Mouse (Mus musculus): ENCODE measurements around the gene Rfpl4. TPM values are rescaled to one million over a fixed set of nuclear protein-coding genes. Genes with fewer than 3 reads are reported as not detected.
"Not testable (repeated sequence)": the region's sequence is repeated elsewhere in the genome, so short reads cannot be mapped to it uniquely, and the experiment has no call there.

Rfpl4 gene
- polyA plus RNA-seq, 1 experiment from 2014 or later = not detected

GRCm38 (mm10) chr7:5086921-5087440 is 29.8 kb downstream of the Rfpl4 start:
- Histone ChIP-seq H3K9ac (ENCODE audit: low read length) (no peak overlapping the region), H3K27ac (ENCODE audit: low read depth, low read length) (no peak overlapping the region), H3K4me3 (ENCODE audit: low read depth, low read length) (no peak overlapping the region), H3K4me1 (replicated peaks; ENCODE audit: control insufficient read depth, insufficient read depth, low read length) (no peaks in the 10 kb centered on the region), H3K9me3 (ENCODE audit: control insufficient read depth, low read length) (no peaks in the 10 kb centered on the region), H3K36me3 (ENCODE audit: control insufficient read depth, insufficient read depth, low read length) (peaks cover 2% of the 10 kb centered on the region; the same call in 1 of the 2 replicates), H3K27me3 (ENCODE audit: control insufficient read depth, insufficient read depth, low read length) (no peaks in the 10 kb centered on the region), H3K4me2 (ENCODE audit: low read depth, low read length, severe bottlenecking) (no peak overlapping the region)
- no peak for DNase-seq (ENCODE audit: low spot score)
- WGBS = 85% methylated on average over 5 of the region's 5 CpGs
- no peak for ATAC-seq (replicated peaks; ENCODE audit: low FRiP score)

- Histone ChIP-seq H3K4me1 (replicated peaks; ENCODE audit: control insufficient read depth, insufficient read depth, low read length) (no peaks in the 10 kb centered on the region), H3K27ac (ENCODE audit: low read depth, low read length) (no peak overlapping the region), H3K36me3 (ENCODE audit: control insufficient read depth, insufficient read depth, low read length) (peaks cover 2% of the 10 kb centered on the region; the same call in 1 of the 2 replicates), H3K9ac (ENCODE audit: low read length) (no peak overlapping the region), H3K4me2 (ENCODE audit: low read depth, low read length, severe bottlenecking) (no peak overlapping the region), H3K4me3 (ENCODE audit: low read depth, low read length) (no peak overlapping the region), H3K9me3 (ENCODE audit: control insufficient read depth, low read length) (no peaks in the 10 kb centered on the region), H3K27me3 (ENCODE audit: control insufficient read depth, insufficient read depth, low read length) (no peaks in the 10 kb centered on the region)
- DNase-seq (ENCODE audit: low spot score) = no peak
- ATAC-seq (replicated peaks; ENCODE audit: low FRiP score) = no peak
- 88% methylated on average over 1 of the region's 1 CpGs for WGBS
These were observed 31.2 kb downstream of the Rfpl4 start for GRCm38 (mm10) chr7:5085512-5085911.

GRCm38 (mm10) chr7:5083325-5084105 is 33.2 kb downstream of the Rfpl4 start:
- no peak overlapping the region for H3K4me3 ChIP-seq (ENCODE audit: low read depth, low read length)
- no peak for DNase-seq (ENCODE audit: low spot score)
- no peak overlapping the region for H3K9ac ChIP-seq (ENCODE audit: low read length)
- peaks cover 5% of the 10 kb centered on the region; the same call in 1 of the 2 replicates for H3K36me3 ChIP-seq (ENCODE audit: control insufficient read depth, insufficient read depth, low read length)
- H3K9me3 ChIP-seq (ENCODE audit: control insufficient read depth, low read length) = no peaks in the 10 kb centered on the region
- H3K27ac ChIP-seq (ENCODE audit: low read depth, low read length) = no peak overlapping the region
- no peaks in the 10 kb centered on the region for H3K4me1 ChIP-seq (replicated peaks; ENCODE audit: control insufficient read depth, insufficient read depth, low read length)
- 95% methylated on average over 18 of the region's 18 CpGs for WGBS
- no peaks in the 10 kb centered on the region for H3K27me3 ChIP-seq (ENCODE audit: control insufficient read depth, insufficient read depth, low read length)
- no peak for ATAC-seq (replicated peaks; ENCODE audit: low FRiP score)
- no peak overlapping the region for H3K4me2 ChIP-seq (ENCODE audit: low read depth, low read length, severe bottlenecking)

- Histone ChIP-seq H3K4me3 (ENCODE audit: low read depth, low read length) (peak overlapping the region; percentile 96; the same call in 1 of the 2 replicates), H3K9me3 (ENCODE audit: control insufficient read depth, low read length) (no peaks in the 10 kb centered on the region), H3K4me2 (ENCODE audit: low read depth, low read length, severe bottlenecking) (no peak overlapping the region), H3K4me1 (replicated peaks; ENCODE audit: control insufficient read depth, insufficient read depth, low read length) (no peaks in the 10 kb centered on the region), H3K36me3 (ENCODE audit: control insufficient read depth, insufficient read depth, low read length) (peaks cover 12% of the 10 kb centered on the region; the same call in 1 of the 2 replicates), H3K9ac (ENCODE audit: low read length) (no peak overlapping the region), H3K27me3 (ENCODE audit: control insufficient read depth, insufficient read depth, low read length) (no peaks in the 10 kb centered on the region), H3K27ac (ENCODE audit: low read depth, low read length) (no peak overlapping the region)
- DNase-seq (ENCODE audit: low spot score) (no peak), ATAC-seq (replicated peaks; ENCODE audit: low FRiP score) (no peak)
- 91% methylated on average over 2 of the region's 2 CpGs for WGBS
These were observed 34.8 kb downstream of the Rfpl4 start for GRCm38 (mm10) chr7:5081939-5082338.

- H3K9ac ChIP-seq (ENCODE audit: low read length) = no peak overlapping the region; the same call in 1 of the 2 replicates
These were observed 35.5 kb downstream of the Rfpl4 start for GRCm38 (mm10) chr7:5081241-5081640.

GRCm38 (mm10) chr7:5080815-5081214 is 35.9 kb downstream of the Rfpl4 start:
- Histone ChIP-seq H3K36me3 (ENCODE audit: control insufficient read depth, insufficient read depth, low read length) (peaks cover 19% of the 10 kb centered on the region), H3K9me3 (ENCODE audit: control insufficient read depth, low read length) (no peaks in the 10 kb centered on the region), H3K4me2 (ENCODE audit: low read depth, low read length, severe bottlenecking) (peak overlapping the region; percentile 87), H3K4me3 (ENCODE audit: low read depth, low read length) (peak overlapping the region; percentile 96), H3K27ac (ENCODE audit: low read depth, low read length) (0 out of 2 replicates have a peak overlapping the region, but pooled peaks have one; percentile 76), H3K27me3 (ENCODE audit: control insufficient read depth, insufficient read depth, low read length) (no peaks in the 10 kb centered on the region), H3K4me1 (replicated peaks; ENCODE audit: control insufficient read depth, insufficient read depth, low read length) (no peaks in the 10 kb centered on the region), H3K9ac (ENCODE audit: low read length) (peak overlapping the region; percentile 95)
- WGBS = 22% methylated on average over 6 of the region's 6 CpGs
- DNase-seq (ENCODE audit: low spot score) (peak; percentile 48), ATAC-seq (replicated peaks; ENCODE audit: low FRiP score) (no peak)

More at GRCm38 (mm10) chr7:5081241-5081640, 35.5 kb downstream of the Rfpl4 start:
- peak; percentile 46 for DNase-seq (ENCODE audit: low spot score)
- Histone ChIP-seq H3K9me3 (ENCODE audit: control insufficient read depth, low read length) (no peaks in the 10 kb centered on the region), H3K4me1 (replicated peaks; ENCODE audit: control insufficient read depth, insufficient read depth, low read length) (no peaks in the 10 kb centered on the region), H3K27ac (ENCODE audit: low read depth, low read length) (no peak overlapping the region), H3K4me2 (ENCODE audit: low read depth, low read length, severe bottlenecking) (peak overlapping the region; percentile 87; the same call in 1 of the 2 replicates), H3K27me3 (ENCODE audit: control insufficient read depth, insufficient read depth, low read length) (no peaks in the 10 kb centered on the region), H3K36me3 (ENCODE audit: control insufficient read depth, insufficient read depth, low read length) (peaks cover 19% of the 10 kb centered on the region), H3K4me3 (ENCODE audit: low read depth, low read length) (peak overlapping the region; percentile 96)
- 80% methylated on average over 6 of the region's 6 CpGs for WGBS
- ATAC-seq (replicated peaks; ENCODE audit: low FRiP score) = no peak

- ATAC-seq (replicated peaks; ENCODE audit: low FRiP score) = peak; percentile 98
- Histone ChIP-seq H3K9me3 (ENCODE audit: control insufficient read depth, low read length) (no peaks in the 10 kb centered on the region), H3K36me3 (ENCODE audit: control insufficient read depth, insufficient read depth, low read length) (peaks cover 19% of the 10 kb centered on the region), H3K27ac (ENCODE audit: low read depth, low read length) (peak within 1 kb of the TSS; percentile 76), H3K9ac (ENCODE audit: low read length) (peak within 1 kb of the TSS; percentile 95), H3K4me3 (ENCODE audit: low read depth, low read length) (peak within 1 kb of the TSS; percentile 96), H3K4me2 (ENCODE audit: low read depth, low read length, severe bottlenecking) (peak within 1 kb of the TSS; percentile 87), H3K4me1 (replicated peaks; ENCODE audit: control insufficient read depth, insufficient read depth, low read length) (no peaks in the 10 kb centered on the region), H3K27me3 (ENCODE audit: control insufficient read depth, insufficient read depth, low read length) (no peaks in the 10 kb centered on the region)
- DNase-seq (ENCODE audit: low spot score) = peak; percentile 98
- under 1% methylated on average over 68 of the region's 81 CpGs for WGBS
These were observed 36.6 kb downstream of the Rfpl4 start, which contains the start of gene Epn1 for GRCm38 (mm10) chr7:5080010-5080751. Gene Epn1 (plus strand): TSS chr7:5080235.

- H3K27me3 ChIP-seq (ENCODE audit: control insufficient read depth, insufficient read depth, low read length); H3K9me3 ChIP-seq (ENCODE audit: control insufficient read depth, low read length); H3K4me1 ChIP-seq (replicated peaks; ENCODE audit: control insufficient read depth, insufficient read depth, low read length); DNase-seq (ENCODE audit: low spot score): not testable (repeated sequence)
- H3K4me3 ChIP-seq (ENCODE audit: low read depth, low read length) = peak overlapping the region; percentile 96
- peak overlapping the region; percentile 35; the same call in 1 of the 2 replicates for H3K9ac ChIP-seq (ENCODE audit: low read length)
- peaks cover 17% of the 10 kb centered on the region for H3K36me3 ChIP-seq (ENCODE audit: control insufficient read depth, insufficient read depth, low read length)
- ATAC-seq (replicated peaks; ENCODE audit: low FRiP score) = peak; percentile 45
- peak overlapping the region; percentile 87; the same call in 1 of the 2 replicates for H3K4me2 ChIP-seq (ENCODE audit: low read depth, low read length, severe bottlenecking)
- peak overlapping the region; percentile 53; the same call in 1 of the 2 replicates for H3K27ac ChIP-seq (ENCODE audit: low read depth, low read length)
- WGBS = 54% methylated on average over 10 of the region's 13 CpGs
These were observed 37.3 kb downstream of the Rfpl4 start for GRCm38 (mm10) chr7:5079365-5080009.

Data from forebrain, embryonic 11.5 days (tissue).